Mouse (Mus musculus) thymus, adult 2 months (tissue): ENCODE measurements around the gene Per1.

Source experiments
- CTCF ChIP-seq: fragments of 200-500 bp; IDR thresholded peaks from 2 replicates; pipeline ENCODE4 v1.5.1; 2012; ENCODE audit warnings: mild to moderate bottlenecking, control low read depth, low read length, moderate library complexity, borderline replicate concordance; ENCODE audit not compliant: control insufficient read depth, poor library complexity, insufficient read depth; ENCODE audit errors: extremely low read depth
- POLR2A ChIP-seq: fragments of 200-500 bp; IDR thresholded peaks from 2 replicates; pipeline ENCODE4 v1.6.1; 2012; ENCODE audit warnings: mild to moderate bottlenecking, low read length, control low read depth, moderate library complexity; ENCODE audit not compliant: control insufficient read depth, poor library complexity, insufficient read depth; ENCODE audit errors: extremely low read depth

- TF ChIP-seq CTCF (no peak), POLR2A (no peak)
These were observed 4.7 kb upstream of the Per1 start for GRCm38 (mm10) chr11:69090367-69090766.
